Mouse (Mus musculus) subcutaneous adipose tissue, adult 2 months (tissue): Measurements from ENCODE around the gene Gm47955. TPM values are rescaled to one million over a fixed set of nuclear protein-coding genes. Genes with fewer than 3 reads are reported as not detected.

Source experiments
- polyA plus RNA-seq: library from polyadenylated mRNA; depleted of rRNA; stranded (reverse); fragments of >200 nt; gene quantifications from 2 replicates; pipeline ENCODE4 v1.2.3, GENCODE M21; 2012; ENCODE audit warnings: low replicate concordance; rRNA removed

Gene Gm47955
- not detected in 2 replicates for polyA plus RNA-seq

GRCm38 (mm10) chr1:82959870-82960385, at the start of gene Gm47955:
Gene Gm47955 (plus strand): TSS chr1:82960286.

GRCm38 (mm10) chr1:82913025-82913424, 47.1 kb upstream of the Gm47955 start, which contains the start of gene A030005L19Rik:
Gene A030005L19Rik (plus strand): TSS chr1:82913325.

DNA sequence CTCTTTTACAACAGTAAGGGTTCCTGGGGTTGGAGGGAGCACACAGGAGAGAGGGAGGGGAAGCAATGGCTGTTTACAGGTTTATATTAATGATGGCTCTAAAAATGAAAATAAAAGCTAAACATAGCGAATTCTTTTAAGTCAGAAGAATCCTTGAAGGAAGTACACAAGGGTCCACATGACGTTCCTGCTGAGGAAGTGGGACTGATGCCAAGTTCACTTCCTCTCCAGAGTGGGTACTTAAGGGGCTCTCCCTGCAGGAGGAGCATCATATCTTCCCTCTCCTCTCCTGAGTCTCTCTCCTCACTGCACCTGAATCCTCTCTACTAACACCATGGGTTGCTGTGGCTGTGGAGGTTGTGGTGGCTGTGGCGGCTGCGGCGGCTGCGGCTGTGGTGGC, 35.4 kb upstream of the Gm47955 start, which contains the start of gene A030014E15Rik:
A030014E15Rik (plus strand) TSS at position 268 of the 400 bp plus-strand sequence.

DNA sequence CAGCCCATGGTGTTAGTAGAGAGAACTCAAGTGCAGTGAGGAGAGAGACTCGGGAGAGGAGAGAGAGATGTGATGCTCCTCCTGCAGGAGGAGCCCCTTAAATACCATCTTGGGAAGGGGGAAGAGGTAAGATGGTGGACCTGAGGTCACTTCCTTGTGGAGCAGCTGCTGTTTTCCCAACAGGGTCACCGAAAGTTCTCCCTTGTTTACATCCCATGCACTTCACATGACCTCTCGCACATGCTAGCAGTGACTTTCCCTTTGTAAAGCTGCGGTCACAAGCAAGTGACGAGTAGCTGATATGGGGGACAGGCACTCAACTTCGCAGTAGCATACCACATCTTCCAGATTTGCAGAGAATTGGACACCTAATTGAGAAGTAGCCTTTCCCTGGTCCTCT, 28.8 kb upstream of the Gm47955 start, which contains the start of gene Gm6217:
Gm6217 (minus strand) TSS at position 74 of the 400 bp plus-strand sequence.

DNA sequence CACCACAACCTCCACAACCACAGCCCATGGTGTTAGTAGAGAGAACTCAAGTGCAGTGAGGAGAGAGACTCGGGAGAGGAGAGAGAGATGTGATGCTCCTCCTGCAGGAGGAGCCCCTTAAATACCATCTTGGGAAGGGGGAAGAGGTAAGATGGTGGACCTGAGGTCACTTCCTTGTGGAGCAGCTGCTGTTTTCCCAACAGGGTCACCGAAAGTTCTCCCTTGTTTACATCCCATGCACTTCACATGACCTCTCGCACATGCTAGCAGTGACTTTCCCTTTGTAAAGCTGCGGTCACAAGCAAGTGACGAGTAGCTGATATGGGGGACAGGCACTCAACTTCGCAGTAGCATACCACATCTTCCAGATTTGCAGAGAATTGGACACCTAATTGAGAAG, 16.8 kb upstream of the Gm47955 start, which contains the start of gene A030003K21Rik:
A030003K21Rik (minus strand) TSS at position 94 of the 400 bp plus-strand sequence.

GRCm38 (mm10) chr1:82955913-82956312, 4.2 kb upstream of the Gm47955 start, which contains the start of gene Gm7544:
Gene Gm7544 (minus strand): TSS chr1:82956013.

DNA sequence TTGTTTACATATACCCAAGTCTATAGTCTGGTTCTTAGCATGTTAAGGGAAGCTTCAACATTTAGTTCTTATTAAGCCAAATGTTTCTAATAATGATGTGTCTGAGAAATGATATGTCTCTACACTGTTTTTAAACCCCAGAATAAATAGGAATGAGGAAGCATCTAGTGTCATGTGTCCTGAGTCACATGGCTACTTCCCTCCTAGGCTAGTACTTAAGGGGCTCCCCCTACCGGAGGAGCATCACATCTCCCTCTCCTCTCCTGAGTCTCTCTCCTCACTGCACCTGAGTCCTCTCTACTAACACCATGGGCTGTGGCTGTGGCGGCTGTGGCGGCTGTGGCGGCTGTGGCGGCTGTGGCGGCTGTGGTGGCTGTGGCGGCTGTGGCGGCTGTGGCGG, 40.2 kb downstream of the Gm47955 start, which contains the start of gene Gm47959:
Gm47959 (plus strand) TSS at position 243 of the 400 bp plus-strand sequence.

Other genes with a start within 250 kb of the Gm47955 start
- gene Mff, start 235.4 kb upstream of the Gm47955 start, polyA plus RNA-seq = 62.7 and 73.0 TPM in 2 replicates
- gene Tm4sf20, start 191.8 kb upstream of the Gm47955 start, polyA plus RNA-seq = not detected in 2 replicates
- gene Gm47791, start 189.0 kb upstream of the Gm47955 start, polyA plus RNA-seq = not detected in 2 replicates
- 36.6 and 52.2 TPM in 2 replicates for gene Agfg1, start 120.8 kb upstream of the Gm47955 start, polyA plus RNA-seq
- gene A030005L19Rik, start 47.0 kb upstream of the Gm47955 start, polyA plus RNA-seq = 0.47 and 1.1 TPM in 2 replicates
- not detected in 2 replicates for gene A030014E15Rik, start 35.4 kb upstream of the Gm47955 start, polyA plus RNA-seq
- gene Gm6217, start 28.9 kb upstream of the Gm47955 start, polyA plus RNA-seq = not detected in 2 replicates
- gene A030003K21Rik, start 16.9 kb upstream of the Gm47955 start, polyA plus RNA-seq = not detected in 2 replicates
- gene Gm7544, start 4.3 kb upstream of the Gm47955 start, polyA plus RNA-seq = not detected in 2 replicates
- not detected in 2 replicates for gene Gm47959, start 40.3 kb downstream of the Gm47955 start, polyA plus RNA-seq
- 0.95 and 1.2 TPM in 2 replicates for gene Slc19a3, start 78.2 kb downstream of the Gm47955 start, polyA plus RNA-seq
- not detected in 2 replicates for gene Krtap28-10, start 82.2 kb downstream of the Gm47955 start, polyA plus RNA-seq
- not detected in 2 replicates for gene Gm47969, start 84.6 kb downstream of the Gm47955 start, polyA plus RNA-seq
- gene A030005K14Rik, start 99.1 kb downstream of the Gm47955 start, polyA plus RNA-seq = not detected in 2 replicates
- gene Krtap28-13, start 100.6 kb downstream of the Gm47955 start, polyA plus RNA-seq = 0.16 TPM in 1 of 2 replicates, not detected in the other
- not detected in 2 replicates for gene Ccl20, start 156.5 kb downstream of the Gm47955 start, polyA plus RNA-seq
- gene Daw1, start 199.5 kb downstream of the Gm47955 start, polyA plus RNA-seq = 0.09 TPM in 1 of 2 replicates, not detected in the other